Mouse (Mus musculus) kidney, embryonic 16.5 days (tissue): Measurements from ENCODE around the gene Adra1b. TPM values are rescaled to one million over a fixed set of nuclear protein-coding genes. Genes with fewer than 3 reads are reported as not detected.

ENCODE experiments used
- ATAC-seq: fragments of 200-750 bp; cut with Nextera tagmentation; 2 replicates; pipeline ENCODE4 v1.8.0; 2017; ENCODE audit warnings: moderate TSS enrichment; ENCODE audit not compliant: low FRiP score, low TSS enrichment
- H3K27ac ChIP-seq: fragments of 300-500 bp; sonication (generic); 2 replicates; pipeline ENCODE4 v1.5.1; 2014; ENCODE audit warnings: low read length
- H3K27me3 ChIP-seq: fragments of 300-500 bp; sonication (generic); 2 replicates; pipeline ENCODE4 v1.6.1; 2014; ENCODE audit warnings: low read length, control low read depth, mixed read lengths; ENCODE audit not compliant: insufficient read depth
- H3K36me3 ChIP-seq: fragments of 300-500 bp; sonication (generic); 2 replicates; pipeline ENCODE4 v1.6.1; 2014; ENCODE audit warnings: low read length, control low read depth, mixed read lengths; ENCODE audit not compliant: insufficient read depth
- H3K4me1 ChIP-seq: fragments of 300-500 bp; sonication (generic); 2 replicates; pipeline ENCODE4 v1.6.1; 2014; ENCODE audit warnings: low read length, control low read depth, mixed read lengths; ENCODE audit not compliant: insufficient read depth
- H3K4me2 ChIP-seq: fragments of 300-500 bp; sonication (generic); replicated peaks from 2 replicates; pipeline ENCODE4 v1.6.1; 2014; ENCODE audit warnings: low read depth, low read length
- H3K4me3 ChIP-seq: fragments of 300-500 bp; sonication (generic); 2 replicates; pipeline ENCODE4 v1.5.1; 2014; ENCODE audit warnings: mild to moderate bottlenecking, low read length
- H3K9ac ChIP-seq: fragments of 300-500 bp; sonication (generic); replicated peaks from 2 replicates; pipeline ENCODE4 v1.6.1; 2014; ENCODE audit warnings: low read length
- H3K9me3 ChIP-seq: fragments of 300-500 bp; sonication (generic); 2 replicates; pipeline ENCODE4 v1.6.1; 2016; ENCODE audit warnings: low read length, control low read depth
- WGBS: fragments of 180-500 bp; shearing (Covaris S2); extraction: QIAGEN DNeasy Blood & Tissue Kit; methylation state at CpG from one replicate; pipeline ENCODE4 v1.1.7; 2014; 5-methylcytosine and 5-hydroxymethylcytosine counted together
- polyA plus RNA-seq: library from polyadenylated mRNA; unstranded; fragments of >200 nt; fragmentation: Nextera tagmentation; extraction: Ambion mirVana; gene quantifications from 2 replicates; pipeline ENCODE4 v1.2.1, GENCODE M21; 2015

The Adra1b gene
- polyA plus RNA-seq, 1 experiment from 2014 or later, result 1.2 TPM

GRCm38 (mm10) chr11:43877211-43877610, 23.8 kb downstream of the Adra1b start:
- ATAC-seq, result no peak
- no peak overlapping the region for H3K27ac ChIP-seq
- no peaks in the 10 kb centered on the region for H3K9me3 ChIP-seq

GRCm38 (mm10) chr11:43867721-43868281, 33.2 kb downstream of the Adra1b start:
- no peak overlapping the region for H3K4me3 ChIP-seq
- no peak overlapping the region for H3K4me2 ChIP-seq
- H3K27me3 ChIP-seq, result no peaks in the 10 kb centered on the region
- WGBS, result 73% methylated on average over 4 of the region's 4 CpGs
- no peaks in the 10 kb centered on the region for H3K9me3 ChIP-seq
- H3K9ac ChIP-seq, result no peak overlapping the region
- H3K27ac ChIP-seq, result no peak overlapping the region
- no peaks in the 10 kb centered on the region for H3K4me1 ChIP-seq
- H3K36me3 ChIP-seq, result no peaks in the 10 kb centered on the region
- no peak for ATAC-seq

More at GRCm38 (mm10) chr11:43877211-43877610, 23.8 kb downstream of the Adra1b start:
- 76% methylated on average over 5 of the region's 5 CpGs for WGBS
- H3K9ac ChIP-seq, result no peak overlapping the region
- H3K4me3 ChIP-seq, result no peak overlapping the region
- H3K36me3 ChIP-seq, result no peaks in the 10 kb centered on the region
- no peaks in the 10 kb centered on the region for H3K4me1 ChIP-seq
- no peaks in the 10 kb centered on the region for H3K27me3 ChIP-seq
- no peak overlapping the region for H3K4me2 ChIP-seq

GRCm38 (mm10) chr11:43865298-43866165, 35.5 kb downstream of the Adra1b start:
- ATAC-seq, result no peak
- Histone ChIP-seq H3K27me3 (no peaks in the 10 kb centered on the region), H3K27ac (no peak overlapping the region), H3K4me3 (no peak overlapping the region), H3K4me1 (no peaks in the 10 kb centered on the region), H3K36me3 (no peaks in the 10 kb centered on the region), H3K4me2 (no peak overlapping the region), H3K9ac (no peak overlapping the region), H3K9me3 (no peaks in the 10 kb centered on the region)
- 83% methylated on average over 6 of the region's 6 CpGs for WGBS

- Histone ChIP-seq H3K9ac (no peak overlapping the region), H3K27ac (no peak overlapping the region), H3K4me1 (no peaks in the 10 kb centered on the region), H3K4me3 (no peak overlapping the region), H3K27me3 (no peaks in the 10 kb centered on the region), H3K36me3 (no peaks in the 10 kb centered on the region), H3K9me3 (no peaks in the 10 kb centered on the region), H3K4me2 (no peak overlapping the region)
- ATAC-seq, result no peak
- 64% methylated on average over 6 of the region's 6 CpGs for WGBS
These were observed 48.0 kb downstream of the Adra1b start for GRCm38 (mm10) chr11:43853046-43853445.

GRCm38 (mm10) chr11:43848056-43848455, 53.0 kb downstream of the Adra1b start:
- Histone ChIP-seq H3K4me2 (no peak overlapping the region), H3K9me3 (no peaks in the 10 kb centered on the region), H3K27me3 (no peaks in the 10 kb centered on the region), H3K4me3 (no peak overlapping the region), H3K4me1 (no peaks in the 10 kb centered on the region), H3K36me3 (no peaks in the 10 kb centered on the region), H3K9ac (no peak overlapping the region), H3K27ac (no peak overlapping the region)
- no peak for ATAC-seq
- 95% methylated on average over 4 of the region's 4 CpGs for WGBS

- WGBS, result 59% methylated on average over 10 of the region's 10 CpGs
- no peak for ATAC-seq
- no peak overlapping the region for H3K9ac ChIP-seq
- H3K36me3 ChIP-seq, result no peaks in the 10 kb centered on the region
- H3K4me1 ChIP-seq, result peaks cover 1% of the 10 kb centered on the region; the same call in 1 of the 2 replicates
- H3K27ac ChIP-seq, result no peak overlapping the region
- H3K9me3 ChIP-seq, result no peaks in the 10 kb centered on the region
- H3K27me3 ChIP-seq, result peaks cover 12% of the 10 kb centered on the region
- no peak overlapping the region for H3K4me2 ChIP-seq
- H3K4me3 ChIP-seq, result no peak overlapping the region
These were observed 59.4 kb downstream of the Adra1b start for GRCm38 (mm10) chr11:43841596-43841995.

GRCm38 (mm10) chr11:43840491-43840890, 60.5 kb downstream of the Adra1b start:
- Histone ChIP-seq H3K36me3 (no peaks in the 10 kb centered on the region), H3K9ac (no peak overlapping the region), H3K4me2 (no peak overlapping the region), H3K4me3 (no peak overlapping the region), H3K9me3 (no peaks in the 10 kb centered on the region), H3K4me1 (peaks cover 6% of the 10 kb centered on the region; the same call in 1 of the 2 replicates), H3K27ac (no peak overlapping the region), H3K27me3 (peaks cover 17% of the 10 kb centered on the region)
- WGBS, result 57% methylated on average over 6 of the region's 6 CpGs
- no peak for ATAC-seq

- Histone ChIP-seq H3K36me3 (no peaks in the 10 kb centered on the region), H3K9ac (peak overlapping the region; percentile 42), H3K4me3 (peak overlapping the region; percentile 49), H3K4me2 (peak overlapping the region; percentile 62), H3K27ac (0 out of 2 replicates have a peak overlapping the region, but pooled peaks have one; percentile 3), H3K4me1 (peaks cover 6% of the 10 kb centered on the region; the same call in 1 of the 2 replicates), H3K27me3 (peaks cover 26% of the 10 kb centered on the region), H3K9me3 (no peaks in the 10 kb centered on the region)
- WGBS, result 4% methylated on average over 65 of the region's 68 CpGs
- peak; percentile 96 for ATAC-seq
These were observed 64.9 kb downstream of the Adra1b start for GRCm38 (mm10) chr11:43835880-43836740.

GRCm38 (mm10) chr11:43835456-43835855, 65.6 kb downstream of the Adra1b start:
- no peak overlapping the region for H3K9ac ChIP-seq
- peak overlapping the region; percentile 62 for H3K4me2 ChIP-seq
- H3K9me3 ChIP-seq, result no peaks in the 10 kb centered on the region
- H3K4me1 ChIP-seq, result peaks cover 6% of the 10 kb centered on the region; the same call in 1 of the 2 replicates
- peak overlapping the region; percentile 49; the same call in 1 of the 2 replicates for H3K4me3 ChIP-seq
- peaks cover 26% of the 10 kb centered on the region for H3K27me3 ChIP-seq
- no peaks in the 10 kb centered on the region for H3K36me3 ChIP-seq
- peak; percentile 13 for ATAC-seq
- WGBS, result 93% methylated on average over 15 of the region's 15 CpGs
- H3K27ac ChIP-seq, result no peak overlapping the region
